Mouse (Mus musculus) adrenal gland, postnatal 0 days (tissue): ENCODE results near the gene Plin5. TPM values are rescaled to one million over a fixed set of nuclear protein-coding genes. Genes with fewer than 3 reads are reported as not detected.

Experiments
- polyA plus RNA-seq: library from polyadenylated mRNA; unstranded; fragments of >200 nt; fragmentation: Nextera tagmentation; extraction: Ambion mirVana; gene quantifications from 2 replicates; pipeline ENCODE4 v1.2.1, GENCODE M21; 2015

Gene Plin5
- 5.7 and 12.9 TPM in 2 replicates for polyA plus RNA-seq

DNA sequence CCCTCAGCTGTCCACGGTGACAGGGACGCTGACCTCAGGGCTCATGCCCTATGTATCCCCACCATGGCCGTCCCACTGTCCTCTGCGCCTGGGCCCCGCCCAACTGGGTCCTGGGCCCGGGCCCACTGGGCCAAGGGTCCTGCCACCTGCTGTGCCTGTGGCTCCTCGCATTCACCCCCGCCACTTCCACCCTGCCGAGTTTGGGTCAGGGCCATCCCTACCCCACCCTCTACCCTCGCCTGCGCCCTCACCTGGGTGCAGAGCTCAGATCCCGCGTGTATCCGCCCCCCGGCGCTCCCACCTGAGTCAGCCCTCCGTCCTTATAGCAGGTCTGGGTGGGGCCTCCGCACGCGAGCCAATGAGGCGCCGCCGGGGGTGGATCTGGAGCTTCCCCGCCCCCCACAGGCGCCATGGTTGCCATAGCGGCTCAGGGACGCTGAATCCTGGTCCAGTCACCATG lies at the start of gene Plin5:
Gene Plin5, minus strand, starts transcription at position 346 of the 460 bp plus-strand sequence.

DNA sequence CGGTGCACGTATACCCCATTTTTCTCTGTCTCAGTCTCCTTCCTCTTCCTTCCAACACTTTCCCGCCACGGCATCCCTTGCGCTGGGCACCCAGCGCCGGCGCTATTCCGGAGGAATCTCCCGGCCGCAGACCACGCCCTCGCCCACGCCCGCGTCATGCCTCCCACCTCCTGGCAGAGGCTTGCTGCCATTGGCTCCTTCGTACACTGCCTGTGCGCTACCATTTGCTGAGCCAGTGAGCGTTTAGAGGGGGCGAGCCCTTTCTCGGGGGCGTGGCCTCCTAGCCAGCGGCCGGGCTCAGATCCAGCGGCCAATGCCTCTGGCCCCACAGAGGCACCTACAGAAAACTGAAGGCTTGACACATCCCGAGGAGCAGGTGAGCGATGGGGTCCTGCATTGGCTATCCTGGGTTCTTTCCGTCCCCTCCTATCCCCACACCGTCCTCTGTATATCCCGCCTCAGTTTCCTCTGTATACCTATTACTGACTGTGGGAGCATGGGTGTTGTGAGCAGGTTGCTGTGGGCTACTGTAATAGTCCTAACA lies 44.9 kb upstream of the Plin5 start, which contains the start of gene Tnfaip8l1:
Gene Tnfaip8l1, plus strand, starts transcription at position 247 of the 544 bp plus-strand sequence.

DNA sequence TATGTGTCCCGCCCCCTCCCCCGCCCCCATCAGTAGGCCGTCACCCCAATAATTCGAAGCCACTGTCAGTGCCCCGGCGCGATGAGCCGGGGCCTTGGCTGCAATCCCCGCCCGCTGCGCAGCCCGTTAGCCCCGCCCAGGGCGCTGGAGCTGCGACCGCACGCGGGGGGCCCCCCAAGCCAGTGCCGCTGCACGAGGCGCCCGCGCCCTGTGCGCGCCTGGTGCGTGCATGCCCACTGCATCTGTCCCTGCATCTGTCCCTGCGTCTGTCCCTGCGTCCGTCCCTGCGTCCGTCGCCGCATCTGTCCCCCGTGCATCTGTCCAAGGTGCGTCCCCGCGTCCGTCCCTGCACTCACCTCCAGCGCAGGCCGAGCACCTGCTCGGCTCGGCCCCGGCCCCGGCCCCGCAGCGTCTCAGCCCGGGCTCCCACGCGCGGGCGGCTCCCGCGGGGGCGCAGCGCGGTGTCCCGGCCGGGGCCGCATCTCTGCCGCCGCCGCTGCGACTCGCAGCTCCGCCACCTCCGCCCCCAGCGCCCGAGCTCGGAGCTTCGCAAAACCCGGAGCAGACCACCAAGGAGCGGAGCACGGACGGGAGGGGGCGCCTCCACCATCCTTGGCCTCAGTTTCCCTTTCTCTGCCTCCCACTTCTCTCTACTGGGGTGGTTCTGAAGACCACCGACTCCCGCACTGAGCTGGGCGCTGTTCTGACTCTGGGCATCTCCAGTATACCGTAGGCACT lies 22.6 kb upstream of the Plin5 start, which contains the start of gene Sema6b:
Gene Sema6b, minus strand, starts transcription at position 486 of the 738 bp plus-strand sequence.

DNA sequence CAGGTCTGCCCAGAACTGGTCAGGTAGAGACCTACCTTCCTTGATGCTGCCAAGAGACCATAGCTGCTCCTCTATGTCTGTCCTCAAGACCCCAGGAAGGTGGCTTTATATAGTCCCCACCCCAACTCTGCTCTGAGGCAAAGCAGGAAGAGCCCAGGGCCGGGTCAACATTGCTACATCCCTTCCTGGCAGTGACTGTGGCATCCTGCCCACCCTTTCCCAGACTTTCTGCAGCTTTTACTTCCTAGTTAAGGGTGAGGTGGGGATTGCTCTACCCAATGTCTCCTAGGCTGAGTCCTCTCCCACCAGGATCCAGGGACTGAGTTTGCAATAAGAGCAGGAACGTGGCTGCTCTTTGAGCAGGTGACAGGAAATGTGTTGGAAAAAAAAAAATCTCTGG lies 4.4 kb upstream of the Plin5 start, which contains the start of gene Lrg1:
Gene Lrg1, minus strand, starts transcription at position 176 of the 400 bp plus-strand sequence.

DNA sequence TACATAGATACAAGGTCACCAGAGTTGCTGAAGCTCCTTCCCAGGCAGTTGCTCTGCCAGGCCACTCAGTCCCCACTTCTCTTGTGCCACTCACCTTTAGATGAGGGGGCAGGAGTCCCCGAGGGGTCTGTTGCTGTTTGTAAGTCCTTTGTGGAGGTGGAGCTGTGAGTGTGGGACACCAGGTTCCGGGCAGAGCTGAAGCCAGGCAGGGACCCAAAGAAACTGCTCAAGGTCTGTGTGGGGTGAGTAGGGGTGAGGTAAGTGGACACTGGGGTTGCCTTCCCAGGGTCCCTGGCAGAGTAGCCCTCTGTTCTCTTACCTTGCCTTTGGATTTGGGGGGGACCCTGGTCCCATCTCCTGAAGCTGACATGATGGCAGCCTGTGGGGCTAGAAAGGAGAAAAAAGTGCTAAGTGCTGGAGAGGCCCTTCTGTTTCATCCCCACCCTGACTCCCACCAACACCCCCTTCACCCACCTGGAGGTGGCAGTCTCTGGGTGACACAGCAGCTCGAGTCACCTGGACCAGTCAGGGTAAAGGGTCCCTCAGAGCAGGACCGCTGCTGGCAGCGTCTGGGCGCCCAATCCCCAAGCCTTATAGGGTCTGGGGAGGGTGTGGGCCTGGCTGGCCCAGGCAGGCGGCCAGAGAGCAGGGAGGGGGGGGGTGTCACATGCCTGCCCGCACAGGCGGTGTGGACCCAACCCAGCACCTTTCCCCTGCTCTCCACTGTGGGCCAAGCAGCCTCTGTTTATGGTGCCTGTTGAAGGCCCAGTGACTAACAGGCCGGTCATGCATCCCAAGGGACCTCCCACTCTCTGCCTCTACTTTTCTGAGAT lies 8.0 kb downstream of the Plin5 start, which contains the start of gene Plin4:
Gene Plin4, minus strand, starts transcription at position 585 of the 833 bp plus-strand sequence.

DNA sequence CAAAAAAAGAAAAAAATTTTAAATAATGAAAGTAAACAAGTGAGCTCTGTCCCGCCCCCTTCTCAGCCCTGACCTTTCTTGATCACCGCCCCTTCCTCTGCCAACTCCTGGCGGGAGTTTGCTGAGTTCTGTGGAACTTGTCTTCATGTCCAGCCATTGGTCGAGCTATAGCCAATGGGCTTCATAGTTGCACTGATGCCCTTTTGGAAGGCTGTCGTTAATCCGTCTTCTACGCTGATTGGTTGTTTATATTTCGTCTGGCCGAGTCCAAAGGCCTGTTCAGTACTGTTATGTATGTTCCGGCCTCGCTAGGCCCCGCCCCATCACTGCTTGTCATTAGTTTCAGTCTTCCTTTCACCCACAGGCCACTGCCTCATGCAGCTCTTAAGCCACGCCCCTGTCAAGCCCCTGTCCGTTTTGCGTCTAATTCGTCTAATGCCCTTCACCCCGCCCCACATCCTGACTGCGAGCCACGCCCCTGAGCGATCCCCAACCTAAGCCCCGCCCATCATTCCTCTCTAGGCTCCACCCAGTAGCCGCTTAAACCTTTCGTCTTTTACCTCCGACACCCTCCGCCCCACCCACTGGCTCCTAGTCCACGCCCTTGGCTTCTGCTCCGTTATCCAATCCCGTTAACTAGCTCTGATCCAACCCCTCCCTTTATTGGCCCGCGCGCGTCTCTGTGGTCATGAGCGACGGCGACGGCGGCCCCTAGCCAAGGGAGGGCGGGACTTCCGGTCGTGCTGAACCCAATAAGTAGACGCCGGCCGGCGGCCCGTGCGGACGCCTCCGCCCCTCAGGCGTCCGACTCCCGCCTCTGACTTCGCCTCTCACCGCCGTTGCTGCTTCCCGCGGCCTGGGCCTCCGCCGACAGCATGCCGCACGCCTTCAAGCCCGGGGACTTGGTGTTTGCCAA lies 38.3 kb downstream of the Plin5 start, which contains the start of gene Hdgfl2:
Gene Hdgfl2, plus strand, starts transcription at position 755 of the 916 bp plus-strand sequence.

DNA sequence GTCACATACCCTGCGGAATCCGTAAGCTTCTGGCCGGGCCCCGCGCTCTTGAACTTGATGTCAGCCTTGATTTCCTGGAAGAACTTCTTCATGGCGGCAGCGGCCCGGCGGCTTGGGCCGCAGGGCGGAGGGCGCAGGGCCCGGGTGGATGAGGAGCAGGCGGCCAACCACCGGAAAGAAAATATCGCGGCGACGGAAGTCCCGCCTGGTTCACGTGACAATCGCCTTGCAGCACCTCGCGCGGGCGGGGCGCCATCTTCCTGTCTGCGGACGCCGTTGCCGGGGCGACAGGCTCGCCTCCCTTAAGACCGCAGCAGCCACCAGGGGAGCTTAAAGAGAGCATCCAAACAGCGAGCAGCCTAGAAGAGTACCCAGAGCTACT lies 42.6 kb downstream of the Plin5 start, which contains the start of gene Ubxn6:
Gene Ubxn6, minus strand, starts transcription at position 202 of the 382 bp plus-strand sequence.

Other genes starting within 250 kb of the Plin5 start
- gene Zfp119a, start 238.7 kb downstream of the Plin5 start, polyA plus RNA-seq: 8.9 and 11.5 TPM in 2 replicates
- gene Zfp959, start 225.5 kb downstream of the Plin5 start, polyA plus RNA-seq: 8.4 and 8.9 TPM in 2 replicates
- 7.0 and 12.4 TPM in 2 replicates for gene Zfp119b, start 168.1 kb downstream of the Plin5 start, polyA plus RNA-seq
- 2.4 and 3.5 TPM in 2 replicates for gene Ebi3, start 165.0 kb downstream of the Plin5 start, polyA plus RNA-seq
- gene Yju2, start 158.5 kb downstream of the Plin5 start, polyA plus RNA-seq: 14.2 and 14.9 TPM in 2 replicates
- gene Shd, start 147.1 kb downstream of the Plin5 start, polyA plus RNA-seq: 8.4 and 15.4 TPM in 2 replicates
- gene Fsd1, start 131.1 kb downstream of the Plin5 start, polyA plus RNA-seq: 7.7 and 25.6 TPM in 2 replicates
- gene Stap2, start 112.0 kb downstream of the Plin5 start, polyA plus RNA-seq: 5.5 and 7.1 TPM in 2 replicates
- 70.3 and 75.4 TPM in 2 replicates for gene Mpnd, start 111.9 kb downstream of the Plin5 start, polyA plus RNA-seq
- 79.6 and 91.6 TPM in 2 replicates for gene Sh3gl1, start 81.0 kb downstream of the Plin5 start, polyA plus RNA-seq
- gene Chaf1a, start 77.2 kb downstream of the Plin5 start, polyA plus RNA-seq: 7.3 and 8.5 TPM in 2 replicates
- 73.6 and 77.1 TPM in 2 replicates for gene Ubxn6, start 42.6 kb downstream of the Plin5 start, polyA plus RNA-seq
- 46.2 and 64.5 TPM in 2 replicates for gene Hdgfl2, start 38.0 kb downstream of the Plin5 start, polyA plus RNA-seq
- gene Plin4, start 7.8 kb downstream of the Plin5 start, polyA plus RNA-seq: 0.09 and 0.21 TPM in 2 replicates
- gene Lrg1, start 4.4 kb upstream of the Plin5 start, polyA plus RNA-seq: 17.9 and 20.3 TPM in 2 replicates
- 1.5 and 1.6 TPM in 2 replicates for gene Sema6b, start 22.7 kb upstream of the Plin5 start, polyA plus RNA-seq
- gene Tnfaip8l1, start 44.9 kb upstream of the Plin5 start, polyA plus RNA-seq: 4.6 and 6.2 TPM in 2 replicates
- 93.6 and 111 TPM in 2 replicates for gene Mydgf, start 66.3 kb upstream of the Plin5 start, polyA plus RNA-seq
- gene Dpp9, start 101.3 kb upstream of the Plin5 start, polyA plus RNA-seq: 13.6 and 15.4 TPM in 2 replicates
- gene Fem1a, start 139.2 kb upstream of the Plin5 start, polyA plus RNA-seq: 7.6 and 9.1 TPM in 2 replicates
- gene Ticam1, start 159.2 kb upstream of the Plin5 start, polyA plus RNA-seq: 4.1 and 7.2 TPM in 2 replicates
- gene Plin3, start 175.3 kb upstream of the Plin5 start, polyA plus RNA-seq: 66.6 and 84.7 TPM in 2 replicates
- gene Arrdc5, start 182.7 kb upstream of the Plin5 start, polyA plus RNA-seq: not detected in 2 replicates
- 13.7 and 20.0 TPM in 2 replicates for gene Uhrf1, start 185.7 kb upstream of the Plin5 start, polyA plus RNA-seq
- gene Kdm4b, start 208.5 kb upstream of the Plin5 start, polyA plus RNA-seq: 17.4 and 20.2 TPM in 2 replicates